ENCODE assay signal across 8 mouse cellular contexts in genomic region chr6:39528671-39529535, GRCm38 (mm10). TPM values are rescaled to one million over a fixed set of nuclear protein-coding genes. Genes with fewer than 3 reads are reported as not detected.
A peak's percentile ranks its signal among the peaks of the same experiment; 100 is the strongest.
DNase-seq lines count a peak whose midpoint lies in the region; ATAC-seq and TF ChIP-seq lines count a peak whose summit lies in the region.

No protein-coding gene starts in this region.

- no peak for TF ChIP-seq EP300 in heart, adult 2 months (IDR thresholded peaks at IDR 0.05; ENCODE audit: insufficient read depth, low read depth, low read length)

- H3K79me2 ChIP-seq in heart, adult 2 months (replicated peaks; ENCODE audit: control insufficient read depth, insufficient read depth, low read length), result no peaks in the 10 kb centered on the region

- H3K27me3 ChIP-seq in embryonic facial prominence, embryonic 13.5 days, result no peaks in the 10 kb centered on the region
- H3K27me3 ChIP-seq in heart, adult 2 months (ENCODE audit: control insufficient read depth, insufficient read depth, low read length), result no peaks in the 10 kb centered on the region
- no peaks in the 10 kb centered on the region for H3K27me3 ChIP-seq in kidney, adult 2 months (replicated peaks; ENCODE audit: control insufficient read depth, insufficient read depth, low read length)
- H3K27me3 ChIP-seq in neural tube, embryonic 14.5 days (ENCODE audit: control insufficient read depth, insufficient read depth, low read length), result no peaks in the 10 kb centered on the region

- peak overlapping the region; percentile 52 for H3K27ac ChIP-seq in embryonic facial prominence, embryonic 13.5 days
- H3K27ac ChIP-seq in heart, adult 2 months, result peak overlapping the region; percentile 28
- no peak overlapping the region for H3K27ac ChIP-seq in kidney, adult 2 months (ENCODE audit: insufficient read depth, low read depth, low read length)
- peak overlapping the region; percentile 73 for H3K27ac ChIP-seq in neural tube, embryonic 14.5 days (ENCODE audit: low read depth, low read length)

- no peak overlapping the region for H3K4me3 ChIP-seq in embryonic facial prominence, embryonic 13.5 days
- H3K4me3 ChIP-seq in heart, adult 2 months, result no peak overlapping the region
- no peak overlapping the region for H3K4me3 ChIP-seq in kidney, adult 2 months (ENCODE audit: insufficient read depth, low read depth, low read length)
- no peak overlapping the region for H3K4me3 ChIP-seq in neural tube, embryonic 14.5 days (ENCODE audit: low read depth, low read length)

- peaks cover 15% of the 10 kb centered on the region; the same call in 1 of the 2 replicates for H3K36me3 ChIP-seq in embryonic facial prominence, embryonic 13.5 days
- no peaks in the 10 kb centered on the region for H3K36me3 ChIP-seq in heart, adult 2 months (ENCODE audit: control insufficient read depth, insufficient read depth, low read length)
- H3K36me3 ChIP-seq in kidney, adult 2 months (ENCODE audit: control insufficient read depth, insufficient read depth, low read length), result no peaks in the 10 kb centered on the region
- H3K36me3 ChIP-seq in neural tube, embryonic 14.5 days (ENCODE audit: control insufficient read depth, insufficient read depth, low read length), result no peaks in the 10 kb centered on the region

- no peak for TF ChIP-seq CTCF in heart, adult 2 months (IDR thresholded peaks at IDR 0.05)
- TF ChIP-seq CTCF in kidney, adult 2 months (conservative IDR thresholded peaks at IDR 0.05; ENCODE audit: insufficient read depth, insufficient read length, low read depth, low read length), result no peak

- intact Hi-C loops in heart, adult 2 months (cut with DNase I), result loop anchor here (5.0 kb wide), 1 partner anchor 33 kb away; no protein-coding TSS in a partner anchor
- intact Hi-C loops in left cerebral cortex, postnatal 4 days (cut with DNase I), result no loop called here

- H3K9me3 ChIP-seq in embryonic facial prominence, embryonic 13.5 days, result no peaks in the 10 kb centered on the region
- no peaks in the 10 kb centered on the region for H3K9me3 ChIP-seq in neural tube, embryonic 14.5 days (ENCODE audit: control insufficient read depth, low read length)

- H3K9ac ChIP-seq in embryonic facial prominence, embryonic 13.5 days, result peak overlapping the region; percentile 46; the same call in 1 of the 2 replicates
- H3K9ac ChIP-seq in heart, adult 2 months (ENCODE audit: low read depth, low read length), result no peak overlapping the region
- no peak overlapping the region for H3K9ac ChIP-seq in neural tube, embryonic 14.5 days (replicated peaks; ENCODE audit: low read depth, low read length)

- 0 out of 2 replicates have a peak, but pooled peaks have one; percentile 32 for ATAC-seq in embryonic facial prominence, embryonic 13.5 days (ENCODE audit: insufficient number of reproducible peaks, insufficient read depth, low FRiP score, low TSS enrichment, low read depth)
- ATAC-seq in neural tube, embryonic 14.5 days (ENCODE audit: low read depth), result peak; percentile 92

- H3K4me2 ChIP-seq in embryonic facial prominence, embryonic 13.5 days, result peak overlapping the region; percentile 20; the same call in 1 of the 2 replicates
- peak overlapping the region; percentile 7; the same call in 1 of the 2 replicates for H3K4me2 ChIP-seq in neural tube, embryonic 14.5 days (ENCODE audit: low read depth, low read length)

- no peak for TF ChIP-seq POLR2A in heart, adult 2 months (IDR thresholded peaks at IDR 0.05; ENCODE audit: insufficient read depth, low read depth, low read length)
- no peak for TF ChIP-seq POLR2A in kidney, adult 2 months (IDR thresholded peaks at IDR 0.05; ENCODE audit: low read depth, low read length)

- WGBS in embryonic facial prominence, embryonic 13.5 days, result 27% methylated on average over 12 of the region's 12 CpGs
- WGBS in heart, adult 2 months, result 21% methylated on average over 12 of the region's 12 CpGs
- 47% methylated on average over 12 of the region's 12 CpGs for WGBS in kidney, adult 2 months
- WGBS in neural tube, embryonic 14.5 days, result 40% methylated on average over 12 of the region's 12 CpGs

- DNase-seq in adrenal gland, adult 2 months, result peak; percentile 30
- no peak for DNase-seq in adrenal gland, postnatal 4 days (ENCODE audit: low spot score in 2 of 2)
- DNase-seq in heart, adult 2 months, result peak; percentile 71 to 77
- peak; percentile 52 for DNase-seq in kidney, adult 2 months
- peak; percentile 95 for DNase-seq in left cerebral cortex, postnatal 4 days
- DNase-seq in spleen, adult 12 weeks (ENCODE audit: low spot score), result no peak

- peaks cover 37% of the 10 kb centered on the region for H3K4me1 ChIP-seq in embryonic facial prominence, embryonic 13.5 days
- peaks cover 6% of the 10 kb centered on the region for H3K4me1 ChIP-seq in heart, adult 2 months (ENCODE audit: control insufficient read depth, insufficient read depth, low read length)
- H3K4me1 ChIP-seq in kidney, adult 2 months (ENCODE audit: control insufficient read depth, insufficient read depth, low read length), result no peaks in the 10 kb centered on the region
- H3K4me1 ChIP-seq in neural tube, embryonic 14.5 days (ENCODE audit: control insufficient read depth, insufficient read depth, low read length), result peaks cover 13% of the 10 kb centered on the region

RNA-seq across cellular contexts. Expression of gene Dennd2a, which starts 28.8 kb away (rescaled TPM):
- total RNA-seq in adrenal gland, adult 2 months (2021), result 10 to 100 TPM in 1 of 2 experiments, 1 to 10 TPM in 1; 7.5 to 14.6 TPM
- polyA plus RNA-seq in adrenal gland, adult 2 months (2012; rRNA removed), result 6.0 and 9.0 TPM in 2 replicates
- 10 to 100 TPM; 33.5 TPM for total RNA-seq in adrenal gland, postnatal 4 days (2021)
- polyA plus RNA-seq in embryonic facial prominence, embryonic 13.5 days (2015; fragmentation: Nextera tagmentation; extraction: Ambion mirVana), result 18.0 and 21.2 TPM in 2 replicates
- 1 to 10 TPM; 6.0 to 6.6 TPM for total RNA-seq in heart, adult 2 months (2021)
- polyA plus RNA-seq in heart, adult 2 months (2012; rRNA removed), result 5.6 and 7.4 TPM in 2 replicates
- 6.3 and 6.6 TPM in 2 replicates for polyA plus RNA-seq in kidney, adult 2 months (2012; rRNA removed)
- 10 to 100 TPM; 25.9 to 27.0 TPM for total RNA-seq in left cerebral cortex, postnatal 4 days (2021)
- polyA plus RNA-seq in neural tube, embryonic 14.5 days (2014; fragmentation: Nextera tagmentation; extraction: Ambion mirVana), result 20.1 and 24.5 TPM in 2 replicates

RNA-seq across cellular contexts. Expression of gene Adck2, which starts 44.8 kb away (rescaled TPM):
- 10 to 100 TPM; 20.4 to 27.3 TPM for total RNA-seq in adrenal gland, adult 2 months (2021)
- 18.7 and 20.7 TPM in 2 replicates for polyA plus RNA-seq in adrenal gland, adult 2 months (2012; rRNA removed)
- total RNA-seq in adrenal gland, postnatal 4 days (2021), result 10 to 100 TPM; 31.4 to 32.8 TPM
- polyA plus RNA-seq in embryonic facial prominence, embryonic 13.5 days (2015; fragmentation: Nextera tagmentation; extraction: Ambion mirVana), result 40.6 and 42.3 TPM in 2 replicates
- 10 to 100 TPM; 12.1 to 15.6 TPM for total RNA-seq in heart, adult 2 months (2021)
- 7.6 and 15.9 TPM in 2 replicates for polyA plus RNA-seq in heart, adult 2 months (2012; rRNA removed)
- polyA plus RNA-seq in kidney, adult 2 months (2012; rRNA removed), result 11.0 and 15.3 TPM in 2 replicates
- 10 to 100 TPM; 31.2 to 33.2 TPM for total RNA-seq in left cerebral cortex, postnatal 4 days (2021)
- polyA plus RNA-seq in neural tube, embryonic 14.5 days (2014; fragmentation: Nextera tagmentation; extraction: Ambion mirVana), result 30.3 and 45.1 TPM in 2 replicates

RNA-seq across cellular contexts. Expression of gene Gm42420, which starts 56.6 kb away (rescaled TPM):
- not detected for total RNA-seq in adrenal gland, adult 2 months (2021)
- polyA plus RNA-seq in adrenal gland, adult 2 months (2012; rRNA removed), result 0.52 and 0.54 TPM in 2 replicates
- total RNA-seq in adrenal gland, postnatal 4 days (2021), result 1 to 10 TPM in 1 of 2 experiments, not detected in 1; 2.4 TPM
- polyA plus RNA-seq in embryonic facial prominence, embryonic 13.5 days (2015; fragmentation: Nextera tagmentation; extraction: Ambion mirVana), result 1.7 TPM in 1 of 2 replicates, not detected in the other
- not detected for total RNA-seq in heart, adult 2 months (2021)
- 0.59 and 2.2 TPM in 2 replicates for polyA plus RNA-seq in heart, adult 2 months (2012; rRNA removed)
- 1.4 and 1.8 TPM in 2 replicates for polyA plus RNA-seq in kidney, adult 2 months (2012; rRNA removed)
- under 1 TPM in 1 of 2 experiments, not detected in 1; 0.77 TPM for total RNA-seq in left cerebral cortex, postnatal 4 days (2021)
- polyA plus RNA-seq in neural tube, embryonic 14.5 days (2014; fragmentation: Nextera tagmentation; extraction: Ambion mirVana), result 1.1 TPM in 2 replicates

Comparison
In these comparisons a context has a peak if more than half of its experiments do, and no peak if none do; other contexts are left out.
1. DNase-seq: peak in adrenal gland, adult 2 months (single experiment), heart, adult 2 months (2 of 2), kidney, adult 2 months (single experiment) and left cerebral cortex, postnatal 4 days (single experiment); none in adrenal gland, postnatal 4 days (0 of 2) and spleen, adult 12 weeks (single experiment).